Mouse (Mus musculus) adrenal gland, postnatal 36 days (tissue): ENCODE results near the gene Tfap2e. TPM values are rescaled to one million over a fixed set of nuclear protein-coding genes. Genes with fewer than 3 reads are reported as not detected.
A peak's percentile ranks its signal among the peaks of the same experiment; 100 is the strongest.

Experiments
- DNase-seq, 2 experiments: peaks; one replicate each; pipeline ENCODE4 v3.0.0; 2021; ENCODE audit warnings: mixed read lengths in 1 of 2
- total RNA-seq, 2 experiments: library from RNA; stranded (reverse); gene quantifications; 2 replicates each; pipeline ENCODE4 v1.2.3; 2021

Gene Tfap2e
- total RNA-seq, 2 experiments from 2014 or later, result not detected

GRCm38 (mm10) chr4:126751556-126752023, 15.6 kb upstream of the Tfap2e start:
- no peak for DNase-seq

GRCm38 (mm10) chr4:126750863-126751555, 15.0 kb upstream of the Tfap2e start:
- no peak for DNase-seq

GRCm38 (mm10) chr4:126750046-126750683, 14.1 kb upstream of the Tfap2e start:
- DNase-seq, result peak; percentile 35 to 67

- DNase-seq, result no peak
Measured at GRCm38 (mm10) chr4:126749553-126749952, 13.5 kb upstream of the Tfap2e start.

- DNase-seq, result no peak
Measured at GRCm38 (mm10) chr4:126748381-126748780, 12.3 kb upstream of the Tfap2e start.

- no peak for DNase-seq
Measured at GRCm38 (mm10) chr4:126746194-126746840, 10.3 kb upstream of the Tfap2e start.

- peak; percentile 59 to 72 for DNase-seq
Measured at GRCm38 (mm10) chr4:126745506-126746193, 9.6 kb upstream of the Tfap2e start.

- DNase-seq, result no peak
Measured at GRCm38 (mm10) chr4:126744831-126745230, 8.8 kb upstream of the Tfap2e start.

- DNase-seq, result no peak
Measured at GRCm38 (mm10) chr4:126743713-126744112, 7.7 kb upstream of the Tfap2e start.

GRCm38 (mm10) chr4:126742976-126743375, 6.9 kb upstream of the Tfap2e start:
- no peak for DNase-seq

- DNase-seq, result peak; percentile 79 to 83
Measured at GRCm38 (mm10) chr4:126741448-126741847, 5.4 kb upstream of the Tfap2e start.

- DNase-seq, result peak in 1 of 2 experiments; percentile 35
Measured at GRCm38 (mm10) chr4:126739966-126740676, 4.1 kb upstream of the Tfap2e start.

- DNase-seq, result peak in 1 of 2 experiments; percentile 11
Measured at GRCm38 (mm10) chr4:126735382-126736000, 549 bp downstream of the Tfap2e start.

GRCm38 (mm10) chr4:126734700-126735381, 1.2 kb downstream of the Tfap2e start:
- no peak for DNase-seq

- no peak for DNase-seq
Measured at GRCm38 (mm10) chr4:126734001-126734603, 1.9 kb downstream of the Tfap2e start.

GRCm38 (mm10) chr4:126732531-126733380, 3.3 kb downstream of the Tfap2e start:
- peak in 1 of 2 experiments; percentile 21 for DNase-seq

GRCm38 (mm10) chr4:126732111-126732510, 3.9 kb downstream of the Tfap2e start:
- DNase-seq, result no peak

GRCm38 (mm10) chr4:126707439-126707826, 28.6 kb downstream of the Tfap2e start:
- no peak for DNase-seq
